Mouse (Mus musculus) C2C12 (cell line): ENCODE data around the gene Ivns1abp.

Experiments used
- CEBPB ChIP-seq: IDR thresholded peaks from one replicate; pipeline ENCODE4 v1.6.1; 2011; ENCODE audit warnings: low read depth, mild to moderate bottlenecking, control low read depth, moderate library complexity
- CTCF ChIP-seq: IDR thresholded peaks from one replicate; pipeline ENCODE4 v1.5.1; 2011; ENCODE audit not compliant: control insufficient read depth, insufficient read depth, insufficient read length
- FOSL1 ChIP-seq: IDR thresholded peaks from one replicate; pipeline ENCODE4 v1.8.0; 2011; ENCODE audit warnings: mild to moderate bottlenecking, low read length; ENCODE audit not compliant: poor library complexity, insufficient read depth, severe bottlenecking
- MAX ChIP-seq: IDR thresholded peaks from one replicate; pipeline ENCODE4 v1.6.1; 2011; ENCODE audit warnings: mild to moderate bottlenecking, control low read depth
- MYOD1 ChIP-seq: IDR thresholded peaks from one replicate; pipeline ENCODE4 v1.6.1; 2011; ENCODE audit warnings: low read depth; ENCODE audit not compliant: control insufficient read depth, insufficient read length
- MYOG ChIP-seq: IDR thresholded peaks from one replicate; pipeline ENCODE4 v1.6.1; 2011; ENCODE audit not compliant: control insufficient read depth, insufficient read length; ENCODE audit errors: extremely low read depth
- USF1 ChIP-seq: IDR thresholded peaks from one replicate; pipeline ENCODE4 v1.6.1; 2011; ENCODE audit warnings: low read depth, mild to moderate bottlenecking, control low read depth, moderate library complexity

- TF ChIP-seq CTCF (no peak), USF1 (no peak), MYOG (no peak), FOSL1 (no peak), MYOD1 (no peak), MAX (no peak), CEBPB (no peak)
Measured at GRCm38 (mm10) chr1:151338234-151338633, 6.0 kb upstream of the Ivns1abp start.
